Mouse (Mus musculus) heart, adult 2 months (tissue): ENCODE results near the gene Gm20662. TPM values are rescaled to one million over a fixed set of nuclear protein-coding genes. Genes with fewer than 3 reads are reported as not detected.

Source experiments
- DNase-seq, 2 experiments: peaks; one replicate each; pipeline ENCODE4 v3.0.0; 2021
- H3K27ac ChIP-seq: fragments of 200-600 bp; 2 replicates; pipeline ENCODE4 v1.8.1; 2022
- H3K27me3 ChIP-seq: fragments of 200-500 bp; 2 replicates; pipeline ENCODE4 v1.6.1; 2012; ENCODE audit warnings: mild to moderate bottlenecking, low read length, inconsistent platforms, mixed read lengths; ENCODE audit not compliant: control insufficient read depth, insufficient read depth
- H3K36me3 ChIP-seq: fragments of 200-500 bp; 2 replicates; pipeline ENCODE4 v1.6.1; 2012; ENCODE audit warnings: low read length, inconsistent platforms; ENCODE audit not compliant: control insufficient read depth, insufficient read depth
- H3K4me1 ChIP-seq: fragments of 200-500 bp; 2 replicates; pipeline ENCODE4 v1.6.1; 2011; ENCODE audit warnings: low read length; ENCODE audit not compliant: control insufficient read depth, insufficient read depth
- H3K4me3 ChIP-seq: fragments of 200-600 bp; 2 replicates; pipeline ENCODE4 v1.8.1; 2022
- H3K79me2 ChIP-seq: fragments of 200-500 bp; replicated peaks from 2 replicates; pipeline ENCODE4 v1.6.1; 2012; ENCODE audit warnings: mild to moderate bottlenecking, inconsistent platforms, low read length, moderate library complexity, mixed read lengths; ENCODE audit not compliant: control insufficient read depth, insufficient read depth
- H3K9ac ChIP-seq: fragments of 200-500 bp; 2 replicates; pipeline ENCODE4 v1.6.1; 2012; ENCODE audit warnings: low read depth, mild to moderate bottlenecking, control low read depth, inconsistent platforms, low read length, mixed read lengths
- CTCF ChIP-seq: fragments of 200-600 bp; IDR thresholded peaks from 2 replicates; pipeline ENCODE4 v1.8.1; 2022; ENCODE audit warnings: antibody characterized with exemption, mild to moderate bottlenecking, moderate library complexity
- EP300 ChIP-seq: fragments of 200-500 bp; IDR thresholded peaks from 2 replicates; pipeline ENCODE4 v1.6.1; 2011; ENCODE audit warnings: low read depth, low read length, control low read depth; ENCODE audit not compliant: insufficient read depth
- POLR2A ChIP-seq: fragments of 200-500 bp; IDR thresholded peaks from 2 replicates; pipeline ENCODE4 v1.6.1; 2011; ENCODE audit warnings: mild to moderate bottlenecking, low read depth, low read length, control low read depth; ENCODE audit not compliant: insufficient read depth
- WGBS: fragments of 180-500 bp; shearing (Covaris S2); methylation state at CpG from one replicate; pipeline ENCODE4 v1.1.7; 2018; 5-methylcytosine and 5-hydroxymethylcytosine counted together
- intact Hi-C: fragments of 180-260 bp; cut with DNase I; formaldehyde crosslinking; loops from one replicate; pipeline ENCODE4 v1.15.1; 2025
- polyA plus RNA-seq: library from polyadenylated mRNA; depleted of rRNA; stranded (reverse); fragments of >200 nt; gene quantifications from 2 replicates; pipeline ENCODE4 v1.2.3, GENCODE M21; 2012
- total RNA-seq, 2 experiments: library from RNA; stranded (reverse); gene quantifications; 2 replicates each; pipeline ENCODE4 v1.2.3; 2021

Gm20662 gene
- total and polyA plus RNA-seq, 3 experiments = 1.4 to 2.3 (median 1.8) TPM

GRCm38 (mm10) chr9:107962916-107963315 lies 33.2 kb upstream of the Gm20662 start:
- WGBS = 96% methylated on average over 9 of the region's 9 CpGs
- Histone ChIP-seq H3K27me3 (no peaks in the 10 kb centered on the region), H3K9ac (no peak overlapping the region), H3K36me3 (no peaks in the 10 kb centered on the region), H3K4me3 (no peak overlapping the region), H3K27ac (no peak overlapping the region), H3K79me2 (no peaks in the 10 kb centered on the region), H3K4me1 (peaks cover 13% of the 10 kb centered on the region)
- TF ChIP-seq EP300 = no peak
- TF ChIP-seq POLR2A = no peak
- TF ChIP-seq CTCF = no peak
- intact Hi-C loops = loop anchor here (1.0 to 5.0 kb wide), 5 partner anchors 23 to 105 kb away; partner anchors contain the start of genes Amigo3 and Ip6k1
- no peak for DNase-seq

DNA sequence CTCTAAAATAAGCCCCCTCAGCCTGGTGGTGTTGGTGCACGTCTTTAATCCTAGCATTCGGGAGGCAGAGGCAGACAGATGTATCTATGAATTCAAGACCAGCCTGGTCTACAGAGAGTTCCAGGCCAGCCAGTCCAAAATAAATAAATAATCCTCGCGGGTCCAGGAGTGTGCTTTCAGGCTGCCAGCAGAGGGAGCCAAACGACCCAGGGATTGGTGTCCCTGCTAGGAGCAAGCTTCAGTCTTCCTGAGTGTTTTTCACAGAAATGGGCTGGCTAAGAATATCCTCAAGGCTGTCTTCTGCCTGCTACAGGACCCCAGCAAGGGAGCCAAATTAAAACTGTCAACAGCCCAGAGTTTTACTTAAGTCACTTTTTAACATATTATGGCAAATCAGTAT lies 32.4 kb upstream of the Gm20662 start:
- peak; percentile 80 to 81 for DNase-seq
- TF ChIP-seq CTCF (peak; percentile 99), EP300 (peak; percentile 99), POLR2A (0 out of 2 replicates have a peak, but pooled peaks have one; percentile 36)
- Histone ChIP-seq H3K9ac (no peak overlapping the region), H3K27me3 (no peaks in the 10 kb centered on the region), H3K4me3 (no peak overlapping the region), H3K36me3 (no peaks in the 10 kb centered on the region), H3K79me2 (no peaks in the 10 kb centered on the region), H3K4me1 (peaks cover 13% of the 10 kb centered on the region), H3K27ac (peak overlapping the region; percentile 45; the same call in 1 of the 2 replicates)
- WGBS = 8% methylated on average over 5 of the region's 5 CpGs
- intact Hi-C loops = loop anchor here (1.0 to 5.0 kb wide), 5 partner anchors 23 to 105 kb away; partner anchors contain the start of genes Amigo3 and Ip6k1

DNA sequence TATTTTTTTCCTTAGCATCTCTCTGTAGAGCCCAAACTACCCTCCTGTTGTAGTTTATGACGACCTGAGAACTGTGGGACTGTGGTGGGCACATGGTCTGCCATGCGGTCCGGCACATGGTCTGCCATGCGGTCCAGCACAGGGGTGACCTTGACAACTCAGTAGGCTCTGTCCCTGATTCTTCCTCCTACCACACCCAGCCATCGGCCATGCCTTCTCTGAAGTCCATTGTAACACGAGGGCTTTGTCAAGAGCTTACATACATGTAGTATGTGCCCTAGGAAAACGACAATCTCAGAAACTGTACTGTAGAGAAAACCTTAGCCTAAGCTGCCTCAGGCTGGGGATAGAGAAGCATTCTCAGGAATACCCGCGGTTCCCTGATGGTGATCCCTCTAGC lies 31.5 kb upstream of the Gm20662 start:
- intact Hi-C loops = loop anchor here (5.0 kb wide), 1 partner anchor 38 kb away; the partner anchor contains the start of gene Ip6k1
- Histone ChIP-seq H3K4me3 (no peak overlapping the region), H3K79me2 (no peaks in the 10 kb centered on the region), H3K36me3 (no peaks in the 10 kb centered on the region), H3K4me1 (peaks cover 13% of the 10 kb centered on the region), H3K27ac (no peak overlapping the region; the same call in 1 of the 2 replicates), H3K27me3 (no peaks in the 10 kb centered on the region), H3K9ac (no peak overlapping the region)
- no peak for DNase-seq
- no peak for TF ChIP-seq EP300
- TF ChIP-seq CTCF = no peak
- TF ChIP-seq POLR2A = no peak
- 81% methylated on average over 9 of the region's 9 CpGs for WGBS

GRCm38 (mm10) chr9:107966676-107967075 lies 29.5 kb upstream of the Gm20662 start:
- Histone ChIP-seq H3K79me2 (no peaks in the 10 kb centered on the region), H3K4me3 (no peak overlapping the region), H3K36me3 (no peaks in the 10 kb centered on the region), H3K4me1 (peaks cover 13% of the 10 kb centered on the region), H3K27me3 (no peaks in the 10 kb centered on the region), H3K27ac (peak overlapping the region; percentile 66), H3K9ac (no peak overlapping the region)
- TF ChIP-seq EP300 (0 out of 2 replicates have a peak, but pooled peaks have one; percentile 23), POLR2A (peak; percentile 59), CTCF (no peak)
- intact Hi-C loops = no loop called here
- no peak for DNase-seq
- 46% methylated on average over 10 of the region's 10 CpGs for WGBS

GRCm38 (mm10) chr9:107967437-107967836 lies 28.7 kb upstream of the Gm20662 start:
- H3K27ac ChIP-seq = peak overlapping the region; percentile 66
- WGBS = 54% methylated on average over 6 of the region's 6 CpGs

GRCm38 (mm10) chr9:107968531-107968930 lies 27.6 kb upstream of the Gm20662 start:
- Histone ChIP-seq H3K27ac (no peak overlapping the region; the same call in 1 of the 2 replicates), H3K4me1 (peaks cover 17% of the 10 kb centered on the region), H3K79me2 (no peaks in the 10 kb centered on the region), H3K4me3 (no peak overlapping the region), H3K27me3 (no peaks in the 10 kb centered on the region), H3K9ac (no peak overlapping the region), H3K36me3 (no peaks in the 10 kb centered on the region)
- 92% methylated on average over 7 of the region's 7 CpGs for WGBS
- no peak for DNase-seq
- TF ChIP-seq EP300 = no peak
- no peak for TF ChIP-seq POLR2A
- TF ChIP-seq CTCF = no peak
- intact Hi-C loops = no loop called here

More at GRCm38 (mm10) chr9:107967437-107967836, 28.7 kb upstream of the Gm20662 start:
- no peak overlapping the region for H3K4me3 ChIP-seq
- no peaks in the 10 kb centered on the region for H3K79me2 ChIP-seq
- intact Hi-C loops = no loop called here
- TF ChIP-seq EP300 (no peak), POLR2A (no peak), CTCF (no peak)
- DNase-seq = no peak
- no peaks in the 10 kb centered on the region for H3K27me3 ChIP-seq
- no peak overlapping the region for H3K9ac ChIP-seq
- H3K4me1 ChIP-seq = peaks cover 18% of the 10 kb centered on the region
- H3K36me3 ChIP-seq = no peaks in the 10 kb centered on the region
